ENCODE assay signal across 15 mouse cellular contexts in genomic region chr9:54244869-54245665, GRCm38 (mm10). TPM values are rescaled to one million over a fixed set of nuclear protein-coding genes. Genes with fewer than 3 reads are reported as not detected.
DNase-seq lines count a peak whose midpoint lies in the region; ATAC-seq and TF ChIP-seq lines count a peak whose summit lies in the region.
"Had no signal": no experiment of that assay in that cellular context is flagged by ENCODE, and none has a peak within 500 bp of the region (broad histone marks: within the 10 kb centered on the region; RNA-seq: fewer than 3 reads in every experiment).

No protein-coding gene starts in this region.

- 86% methylated on average over 3 of the region's 3 CpGs for WGBS in midbrain, embryonic 10.5 days
- WGBS in midbrain, embryonic 16.5 days = 45% methylated on average over 3 of the region's 3 CpGs
- 67% methylated on average over 3 of the region's 3 CpGs for WGBS in hindbrain, embryonic 12.5 days
- 60% methylated on average over 3 of the region's 3 CpGs for WGBS in neural tube, embryonic 15.5 days
- 71% methylated on average over 3 of the region's 3 CpGs for WGBS in kidney, adult 2 months

- H3K4me3 ChIP-seq in midbrain, embryonic 10.5 days = no peak overlapping the region
- no peak overlapping the region for H3K4me3 ChIP-seq in midbrain, embryonic 16.5 days (ENCODE audit: low read depth, low read length)
- H3K4me3 ChIP-seq in hindbrain, embryonic 12.5 days = no peak overlapping the region
- no peak overlapping the region for H3K4me3 ChIP-seq in neural tube, embryonic 15.5 days (replicated peaks)
- H3K4me3 ChIP-seq in kidney, adult 2 months (ENCODE audit: insufficient read depth, low read depth, low read length) = no peak overlapping the region
- H3K4me3 ChIP-seq: embryonic facial prominence, embryonic 15.5 days; liver, embryonic 13.5 days had no signal

- no peak overlapping the region for H3K4me2 ChIP-seq in midbrain, embryonic 16.5 days (ENCODE audit: low read length)
- no peak overlapping the region for H3K4me2 ChIP-seq in hindbrain, embryonic 12.5 days (replicated peaks)
- H3K4me2 ChIP-seq in neural tube, embryonic 15.5 days = no peak overlapping the region
- H3K4me2 ChIP-seq: embryonic facial prominence, embryonic 15.5 days; liver, embryonic 13.5 days had no signal

- H3K27ac ChIP-seq in midbrain, embryonic 10.5 days (replicated peaks) = peak overlapping the region; percentile 55
- H3K27ac ChIP-seq in midbrain, embryonic 16.5 days (ENCODE audit: low read length) = no peak overlapping the region
- H3K27ac ChIP-seq in hindbrain, embryonic 12.5 days = peak overlapping the region; percentile 53
- 0 out of 2 replicates have a peak overlapping the region, but pooled peaks have one; percentile 33 for H3K27ac ChIP-seq in neural tube, embryonic 15.5 days (replicated peaks)
- no peak overlapping the region for H3K27ac ChIP-seq in kidney, adult 2 months (ENCODE audit: insufficient read depth, low read depth, low read length)
- H3K27ac ChIP-seq: embryonic facial prominence, embryonic 15.5 days; liver, embryonic 13.5 days had no signal

- no peaks in the 10 kb centered on the region for H3K36me3 ChIP-seq in midbrain, embryonic 10.5 days
- H3K36me3 ChIP-seq in midbrain, embryonic 16.5 days (ENCODE audit: control insufficient read depth, insufficient read depth, low read length) = no peaks in the 10 kb centered on the region
- H3K36me3 ChIP-seq in hindbrain, embryonic 12.5 days = no peaks in the 10 kb centered on the region
- H3K36me3 ChIP-seq in neural tube, embryonic 15.5 days = no peaks in the 10 kb centered on the region
- no peaks in the 10 kb centered on the region for H3K36me3 ChIP-seq in kidney, adult 2 months (ENCODE audit: control insufficient read depth, insufficient read depth, low read length)
- H3K36me3 ChIP-seq: embryonic facial prominence, embryonic 15.5 days; liver, embryonic 13.5 days had no signal

- no peaks in the 10 kb centered on the region for H3K27me3 ChIP-seq in midbrain, embryonic 10.5 days (ENCODE audit: low read depth, poor library complexity, severe bottlenecking)
- H3K27me3 ChIP-seq in midbrain, embryonic 16.5 days (ENCODE audit: control insufficient read depth, insufficient read depth, low read depth, low read length) = no peaks in the 10 kb centered on the region
- no peaks in the 10 kb centered on the region for H3K27me3 ChIP-seq in hindbrain, embryonic 12.5 days
- no peaks in the 10 kb centered on the region for H3K27me3 ChIP-seq in neural tube, embryonic 15.5 days (replicated peaks)
- H3K27me3 ChIP-seq in kidney, adult 2 months (replicated peaks; ENCODE audit: control insufficient read depth, insufficient read depth, low read length) = no peaks in the 10 kb centered on the region
- H3K27me3 ChIP-seq: embryonic facial prominence, embryonic 15.5 days; liver, embryonic 13.5 days had no signal

- no peak overlapping the region for H3K9ac ChIP-seq in midbrain, embryonic 16.5 days (ENCODE audit: low read depth, low read length)
- H3K9ac ChIP-seq in hindbrain, embryonic 12.5 days = no peak overlapping the region
- no peak overlapping the region for H3K9ac ChIP-seq in neural tube, embryonic 15.5 days (replicated peaks)
- H3K9ac ChIP-seq: embryonic facial prominence, embryonic 15.5 days; liver, embryonic 13.5 days had no signal

- H3K9me3 ChIP-seq in midbrain, embryonic 10.5 days (replicated peaks) = no peaks in the 10 kb centered on the region
- no peaks in the 10 kb centered on the region for H3K9me3 ChIP-seq in midbrain, embryonic 16.5 days (replicated peaks; ENCODE audit: control insufficient read depth, low read length, poor library complexity, severe bottlenecking)
- H3K9me3 ChIP-seq in hindbrain, embryonic 12.5 days (replicated peaks) = no peaks in the 10 kb centered on the region
- H3K9me3 ChIP-seq in neural tube, embryonic 15.5 days (replicated peaks) = no peaks in the 10 kb centered on the region
- H3K9me3 ChIP-seq: embryonic facial prominence, embryonic 15.5 days; liver, embryonic 13.5 days had no signal

- DNase-seq in midbrain, embryonic 10.5 days (ENCODE audit: low spot score) = no peak
- peak; percentile 46 for DNase-seq in layer of hippocampus, adult 9-11 months
- no peak for DNase-seq in kidney, adult 2 months
- no peak for DNase-seq in cerebellum, postnatal 36 days
- DNase-seq: cerebellum, adult 9-11 months; liver, embryonic 13.5 days; lung, postnatal 10 days; spleen, adult 18-20 months; thymus, adult 18-20 months had no signal

- no peak for TF ChIP-seq POLR2A in kidney, adult 2 months (IDR thresholded peaks at IDR 0.05; ENCODE audit: low read depth, low read length)

- no peak for ATAC-seq in midbrain, embryonic 16.5 days
- ATAC-seq in hindbrain, embryonic 12.5 days (ENCODE audit: low FRiP score) = no peak
- no peak for ATAC-seq in neural tube, embryonic 15.5 days (ENCODE audit: low FRiP score)
- no peak for ATAC-seq in granulocyte monocyte progenitor cell, adult 5-6 weeks (replicated peaks; ENCODE audit: poor library complexity, severe bottlenecking)

- H3K4me1 ChIP-seq in midbrain, embryonic 10.5 days = peaks cover 10% of the 10 kb centered on the region; the same call in 1 of the 2 replicates
- no peaks in the 10 kb centered on the region for H3K4me1 ChIP-seq in midbrain, embryonic 16.5 days (ENCODE audit: control insufficient read depth, insufficient read depth, low read length)
- 0 out of 2 replicates have a peak, but pooled peaks cover 4% of the 10 kb centered on the region for H3K4me1 ChIP-seq in hindbrain, embryonic 12.5 days
- H3K4me1 ChIP-seq in neural tube, embryonic 15.5 days = no peaks in the 10 kb centered on the region
- H3K4me1 ChIP-seq in kidney, adult 2 months (ENCODE audit: control insufficient read depth, insufficient read depth, low read length) = no peaks in the 10 kb centered on the region
- H3K4me1 ChIP-seq: liver, embryonic 13.5 days had no signal

- TF ChIP-seq CTCF in kidney, adult 2 months (conservative IDR thresholded peaks at IDR 0.05; ENCODE audit: insufficient read depth, insufficient read length, low read depth, low read length) = no peak

RNA-seq across cellular contexts. Expression of gene Cyp19a1, which starts 22.8 kb away (rescaled TPM):
- 0.36 TPM in 1 of 2 replicates, not detected in the other for polyA plus RNA-seq in midbrain, embryonic 10.5 days (2016; fragmentation: Nextera tagmentation; extraction: Ambion mirVana)
- polyA plus RNA-seq in midbrain, embryonic 16.5 days (2015; fragmentation: Nextera tagmentation; extraction: Ambion mirVana) = 0.35 and 0.62 TPM in 2 replicates
- polyA plus RNA-seq in hindbrain, embryonic 12.5 days (2016; fragmentation: Nextera tagmentation; extraction: Ambion mirVana) = not detected in 2 replicates
- 0.15 TPM in 1 of 2 replicates, not detected in the other for polyA plus RNA-seq in neural tube, embryonic 15.5 days (2015; fragmentation: Nextera tagmentation; extraction: Ambion mirVana)
- polyA plus RNA-seq in kidney, adult 2 months (2012; rRNA removed) = not detected in 2 replicates
- total RNA-seq in granulocyte monocyte progenitor cell, adult 5-6 weeks (2014; fragmentation: Nextera tagmentation) = not detected in 2 replicates
- not detected in 2 replicates for total RNA-seq in granulocyte monocyte progenitor cell, adult 5-6 weeks (2017)
- polyA plus RNA-seq: embryonic facial prominence, embryonic 15.5 days; kidney, embryonic 16.5 days; liver, embryonic 13.5 days had no signal

RNA-seq across cellular contexts. Expression of gene Gldn, which starts 41.2 kb away (rescaled TPM):
- polyA plus RNA-seq in midbrain, embryonic 10.5 days (2016; fragmentation: Nextera tagmentation; extraction: Ambion mirVana) = 0.15 and 0.19 TPM in 2 replicates
- 0.26 and 0.31 TPM in 2 replicates for polyA plus RNA-seq in midbrain, embryonic 16.5 days (2015; fragmentation: Nextera tagmentation; extraction: Ambion mirVana)
- 0.26 and 0.30 TPM in 2 replicates for polyA plus RNA-seq in hindbrain, embryonic 12.5 days (2016; fragmentation: Nextera tagmentation; extraction: Ambion mirVana)
- 0.19 and 0.37 TPM in 2 replicates for polyA plus RNA-seq in neural tube, embryonic 15.5 days (2015; fragmentation: Nextera tagmentation; extraction: Ambion mirVana)
- polyA plus RNA-seq in kidney, adult 2 months (2012; rRNA removed) = 0.05 and 0.17 TPM in 2 replicates
- not detected in 2 replicates for total RNA-seq in granulocyte monocyte progenitor cell, adult 5-6 weeks (2014; fragmentation: Nextera tagmentation)
- total RNA-seq in granulocyte monocyte progenitor cell, adult 5-6 weeks (2017) = not detected in 2 replicates
- polyA plus RNA-seq: liver, embryonic 13.5 days had no signal

Comparison
In these comparisons a context has a peak if more than half of its experiments do, and no peak if none do; other contexts are left out.
1. H3K27ac ChIP-seq: peak in midbrain, embryonic 10.5 days (single experiment), hindbrain, embryonic 12.5 days (single experiment) and neural tube, embryonic 15.5 days (single experiment); none in midbrain, embryonic 16.5 days (single experiment) and kidney, adult 2 months (single experiment).